Mouse (Mus musculus): ENCODE data around the gene Abcb4.
A peak's percentile ranks its signal among the peaks of the same experiment; 100 is the strongest.
"Not testable (repeated sequence)": the region's sequence is repeated elsewhere in the genome, so short reads cannot be mapped to it uniquely, and the experiment has no call there.

Abcb4 gene

DNA sequence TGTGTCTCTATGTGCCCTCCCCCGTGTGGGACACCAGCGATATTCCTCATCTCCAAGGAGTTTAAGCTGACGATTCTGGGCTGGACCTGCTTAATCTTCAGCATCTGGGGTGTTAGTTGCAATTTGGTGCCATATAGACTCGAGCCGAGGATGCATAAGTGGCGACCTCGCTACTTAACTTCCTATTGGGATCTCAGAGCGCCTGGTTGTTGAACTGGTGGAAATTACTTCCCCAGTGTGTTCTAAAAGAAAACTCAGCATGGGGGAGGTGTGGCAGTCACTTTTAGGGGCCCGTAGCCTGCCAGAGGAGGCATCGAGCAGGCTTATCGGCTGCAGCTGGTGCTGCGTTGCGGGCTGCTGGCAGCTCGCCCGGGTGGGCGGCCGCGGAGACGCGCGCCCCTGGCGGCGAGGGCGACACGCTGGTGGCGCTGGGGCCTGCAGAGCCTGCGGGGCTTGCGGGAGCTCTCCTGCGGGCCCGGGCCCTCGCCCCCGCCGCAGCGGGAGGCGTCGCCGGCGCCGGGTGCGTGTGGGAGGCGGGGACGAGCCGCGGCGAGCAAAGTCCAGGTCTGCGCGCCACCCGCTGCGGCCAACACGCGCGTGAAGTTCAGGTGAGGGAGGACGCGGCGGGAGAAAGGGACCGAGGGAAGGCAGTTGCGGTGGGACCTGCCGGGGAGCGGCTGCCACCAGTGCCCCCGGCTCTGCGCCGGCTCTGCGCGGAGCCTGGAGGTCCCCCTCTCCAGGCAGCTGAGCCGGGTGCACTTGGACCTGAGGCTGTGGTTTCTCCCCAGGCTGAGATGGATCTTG is at the start of gene Abcb4:
Gene Abcb4, plus strand, starts transcription at position 418 of the 804 bp plus-strand sequence.
- DNase-seq (ENCODE audit: low spot score), result peak; percentile 74

DNA sequence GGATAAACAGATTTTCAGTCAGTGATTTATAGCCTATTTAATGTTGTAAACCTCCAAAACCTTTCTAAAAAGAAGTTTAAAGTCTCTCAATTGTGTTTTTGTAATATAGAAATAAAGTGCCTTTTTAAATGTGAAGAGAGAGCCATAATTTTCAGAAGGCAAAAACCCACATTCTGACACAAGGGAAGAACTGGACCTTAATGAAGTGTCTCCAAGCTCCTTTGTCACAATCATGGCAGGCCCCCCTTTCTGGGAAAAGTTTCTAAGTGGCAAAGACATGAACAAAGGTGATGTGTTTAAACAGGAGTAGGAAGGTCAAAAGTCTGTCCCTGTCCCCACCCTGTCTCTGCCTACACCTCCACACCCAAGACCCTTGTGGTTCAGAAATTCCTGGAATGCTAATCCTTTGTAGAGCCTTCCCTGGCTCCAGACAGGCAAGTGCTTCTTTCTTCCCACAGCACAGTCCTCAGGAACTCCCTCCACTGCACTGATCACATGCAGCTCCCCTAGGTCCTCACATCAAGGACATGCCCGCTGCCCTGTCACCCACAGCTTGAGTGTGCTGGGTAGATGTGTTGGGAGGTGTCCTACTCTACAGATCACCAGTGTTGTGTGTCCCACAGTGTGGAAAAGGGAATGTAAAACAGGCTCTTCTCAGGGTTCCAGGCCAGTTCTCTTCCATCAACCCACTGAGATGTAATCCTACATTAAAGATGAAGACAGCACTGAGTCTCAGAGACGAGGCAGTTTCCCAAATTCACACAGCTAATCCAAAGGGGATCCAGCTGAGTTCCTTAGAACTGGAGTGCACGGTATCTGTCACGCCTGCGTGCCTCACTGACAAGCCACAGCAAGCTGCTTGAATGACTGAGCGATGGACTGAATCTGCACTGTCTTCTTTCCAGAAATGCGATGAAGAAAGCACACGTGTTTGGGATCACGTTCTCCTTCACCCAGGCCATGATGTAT is 44.6 kb upstream of the Abcb4 start:
- DNase-seq (ENCODE audit: low spot score), result not testable (repeated sequence)

DNA sequence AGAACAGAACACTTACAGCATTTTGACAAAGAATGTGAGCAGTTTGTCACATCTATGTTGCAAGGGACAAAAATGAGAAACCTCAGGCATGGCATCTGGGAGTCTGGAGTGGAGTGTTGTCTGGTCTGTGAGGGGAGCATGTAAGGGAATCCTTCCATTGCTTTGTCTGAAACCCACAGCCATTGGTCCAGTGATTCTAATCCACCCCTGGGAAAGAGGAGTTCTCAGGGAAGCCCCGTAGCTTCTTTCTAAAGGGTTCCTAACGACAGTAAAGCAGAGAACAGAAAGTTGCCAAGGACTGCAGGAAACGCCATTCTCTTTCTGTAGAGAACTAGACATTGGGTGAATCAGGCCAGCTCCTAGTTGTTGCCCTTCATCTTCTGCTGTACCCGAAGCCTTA is 42.7 kb upstream of the Abcb4 start:
- DNase-seq (ENCODE audit: low spot score), result no peak

DNA sequence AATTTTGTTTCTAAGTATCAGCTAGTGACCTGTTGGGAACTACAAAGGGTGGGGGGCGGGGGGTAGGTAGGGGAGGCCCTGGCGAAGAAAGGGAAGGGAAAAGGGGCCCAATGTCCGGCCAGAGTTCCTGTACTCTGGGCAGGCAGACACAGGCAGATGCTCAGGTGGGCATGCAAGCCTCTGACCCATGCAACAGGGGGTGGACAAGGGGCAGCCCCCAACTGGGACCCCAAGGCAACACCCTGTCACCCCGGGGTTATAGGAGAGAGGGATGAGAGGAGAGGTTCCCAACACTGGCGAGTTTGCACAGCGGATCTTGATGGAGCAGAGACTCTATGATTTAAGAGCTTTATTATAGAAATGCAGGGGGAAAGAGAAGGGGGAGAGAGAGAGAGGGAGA is 36.3 kb upstream of the Abcb4 start:
- DNase-seq (ENCODE audit: low spot score), result no peak

DNA sequence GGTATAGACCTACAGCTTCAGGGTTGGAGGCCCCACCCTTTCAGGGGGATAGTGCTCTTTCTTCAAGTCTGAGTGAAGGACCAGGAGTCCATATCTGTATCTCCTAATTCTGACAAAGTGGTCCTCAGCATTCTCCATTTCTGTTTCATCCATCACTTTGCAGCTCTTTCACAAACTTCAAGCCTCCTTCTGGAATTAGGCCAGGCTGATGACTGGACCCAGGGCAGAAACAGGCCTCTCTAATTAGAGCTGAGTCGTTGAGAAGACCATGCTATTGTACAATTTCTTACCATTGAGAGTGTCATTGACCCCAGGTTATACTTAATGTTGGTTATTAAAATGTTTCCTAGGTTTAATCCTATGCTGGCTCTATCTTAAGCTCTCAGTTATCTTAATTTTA is 31.7 kb upstream of the Abcb4 start:
- peak; percentile 35 for DNase-seq (ENCODE audit: low spot score)

DNA sequence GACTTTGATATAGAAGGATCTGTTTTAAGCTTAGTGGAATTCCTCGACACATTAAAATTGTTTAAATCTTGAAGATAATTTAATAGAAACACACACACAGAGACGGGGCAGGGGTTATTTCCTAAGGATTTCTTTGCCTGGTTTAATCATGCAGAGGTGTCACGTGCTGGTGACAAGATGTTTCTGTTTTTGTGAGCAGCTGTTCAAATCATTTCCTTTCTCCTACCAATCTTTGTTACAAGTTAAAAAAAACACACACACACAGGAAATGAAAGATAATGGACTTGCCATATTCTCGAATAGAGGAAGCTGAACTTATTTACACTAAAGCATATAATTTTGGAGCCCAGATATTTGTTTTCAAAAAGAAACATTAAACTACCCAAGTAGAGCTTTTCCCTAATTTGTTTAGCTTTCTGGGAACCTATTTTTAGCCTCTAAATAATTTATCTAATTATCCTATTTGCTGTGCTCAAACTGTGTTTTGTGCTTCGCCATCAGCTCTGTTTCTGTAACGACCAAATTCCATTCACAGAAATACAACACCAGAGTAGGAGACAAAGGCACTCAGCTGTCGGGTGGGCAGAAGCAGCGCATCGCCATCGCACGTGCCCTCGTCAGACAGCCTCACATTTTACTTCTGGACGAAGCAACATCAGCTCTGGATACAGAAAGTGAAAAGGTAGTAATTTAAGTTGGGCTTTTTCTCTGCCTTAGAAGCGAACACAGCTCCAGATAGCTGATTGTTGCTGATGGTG is 29.8 kb upstream of the Abcb4 start:
- peak; percentile 33 for DNase-seq (ENCODE audit: low spot score)

DNA sequence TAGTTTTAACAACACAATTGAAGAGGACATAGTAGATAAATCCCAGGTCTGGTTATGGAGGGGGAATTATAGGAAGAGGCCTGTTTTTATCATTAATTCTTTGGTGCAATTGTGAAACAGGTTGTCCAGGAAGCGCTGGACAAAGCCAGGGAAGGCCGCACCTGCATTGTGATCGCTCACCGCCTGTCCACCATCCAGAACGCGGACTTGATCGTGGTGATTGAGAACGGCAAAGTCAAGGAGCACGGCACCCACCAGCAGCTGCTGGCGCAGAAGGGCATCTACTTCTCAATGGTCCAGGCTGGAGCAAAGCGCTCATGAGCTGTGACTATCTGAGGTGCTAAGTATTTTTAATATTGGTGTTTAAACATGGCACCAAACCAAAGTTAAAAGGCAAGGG is 27.9 kb upstream of the Abcb4 start:
- not testable (repeated sequence) for DNase-seq (ENCODE audit: low spot score)

DNA sequence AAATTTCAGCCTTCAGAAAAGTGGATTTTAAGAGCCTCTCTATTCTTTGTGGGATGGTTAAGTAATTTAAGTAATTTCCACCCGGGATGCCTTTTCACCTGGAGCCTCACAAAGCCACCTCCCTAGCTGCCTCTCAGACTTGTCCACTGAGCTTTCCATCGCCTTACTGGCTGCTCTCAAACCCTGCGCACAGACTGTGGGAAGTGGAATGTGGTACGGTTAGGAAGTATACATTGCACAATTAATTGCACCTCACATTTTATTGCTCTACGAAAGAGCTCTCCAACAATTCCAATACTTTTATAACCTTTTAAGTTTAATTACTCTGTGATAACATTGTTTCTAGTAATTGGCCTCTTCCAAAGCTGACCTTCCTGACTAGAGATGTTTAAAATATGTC is 27.2 kb upstream of the Abcb4 start:
- DNase-seq (ENCODE audit: low spot score), result no peak

DNA sequence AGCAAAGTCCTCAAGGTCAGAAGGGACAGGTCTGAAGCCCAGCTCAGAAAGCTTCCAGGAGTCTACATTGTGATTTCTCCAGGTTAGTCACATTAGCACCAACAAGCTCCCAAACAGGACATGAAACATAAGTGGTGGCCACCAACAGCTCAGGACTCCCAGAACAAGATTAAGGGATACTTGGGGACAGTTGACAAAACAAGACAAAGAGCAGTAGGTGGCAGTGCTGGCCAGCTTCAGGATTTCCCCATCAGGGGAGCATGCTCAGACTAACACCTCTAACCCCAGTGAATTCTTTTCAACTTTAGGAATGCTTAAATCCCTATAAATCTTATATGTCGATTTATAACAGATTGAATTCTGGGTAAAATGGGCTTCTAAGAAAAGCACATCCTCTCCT is 25.5 kb upstream of the Abcb4 start:
- peak; percentile 59 for DNase-seq (ENCODE audit: low spot score)

DNA sequence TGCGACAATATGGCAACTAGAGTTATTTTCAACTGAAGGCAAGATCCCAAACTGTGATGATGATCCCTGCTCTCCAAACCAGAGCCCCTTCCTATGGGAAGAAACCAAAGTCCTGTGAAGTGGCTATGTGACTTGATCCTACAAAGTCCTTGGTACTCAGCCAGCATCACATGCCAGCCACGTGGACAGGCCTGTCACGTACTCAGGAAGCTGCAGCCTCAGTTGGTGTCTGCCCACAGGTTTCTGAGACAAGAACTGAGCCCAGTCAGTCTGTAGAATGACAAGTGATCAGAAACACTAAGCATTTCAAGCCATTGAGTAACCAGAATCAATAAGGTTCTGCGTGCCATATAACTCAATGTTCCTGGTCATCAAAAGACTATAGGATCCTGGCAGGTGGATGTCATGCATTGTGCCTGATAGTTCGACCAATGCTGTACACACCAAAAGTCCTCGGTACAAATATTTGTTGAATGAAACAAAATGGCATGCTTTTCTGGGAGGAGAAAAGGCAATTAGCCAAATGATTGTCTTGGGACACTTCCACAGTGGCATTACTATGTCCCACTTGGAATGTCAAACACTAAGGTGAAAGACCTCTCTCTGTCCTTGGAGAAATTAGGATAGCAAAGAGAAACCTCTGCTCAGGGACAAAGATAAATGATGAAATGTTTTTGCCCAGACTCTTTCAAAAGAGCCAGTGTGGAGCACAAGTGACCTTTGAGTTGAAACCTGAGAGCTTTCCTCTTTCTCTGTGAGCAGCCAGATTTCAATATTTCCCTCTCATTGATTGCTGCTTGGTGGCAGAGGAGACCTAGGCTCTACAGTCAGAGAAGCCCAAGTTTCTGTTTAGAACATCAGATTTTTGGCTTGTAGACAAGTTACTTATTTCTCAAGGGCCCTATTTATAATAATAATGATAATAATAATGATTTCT is 20.3 kb upstream of the Abcb4 start:
- no peak for DNase-seq (ENCODE audit: low spot score)

DNA sequence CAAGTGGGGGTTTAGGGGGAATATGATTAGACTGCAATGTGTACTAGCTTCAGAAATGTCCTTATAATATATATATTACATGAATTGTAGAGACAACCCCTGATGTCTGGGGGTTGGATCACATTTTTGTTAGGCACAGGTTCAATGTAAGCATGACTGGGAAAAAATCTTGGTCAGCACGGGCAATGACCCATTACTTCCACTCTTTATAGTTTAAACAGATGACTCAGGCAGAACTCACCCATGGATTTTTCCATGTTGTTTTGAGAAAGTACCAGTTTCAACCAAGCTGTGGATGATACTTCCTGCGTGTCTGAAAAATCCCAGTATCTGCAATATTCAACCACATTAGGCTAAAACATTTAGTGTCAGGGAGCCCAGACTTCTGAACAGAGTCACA is 16.4 kb upstream of the Abcb4 start:
- no peak for DNase-seq (ENCODE audit: low spot score)

DNA sequence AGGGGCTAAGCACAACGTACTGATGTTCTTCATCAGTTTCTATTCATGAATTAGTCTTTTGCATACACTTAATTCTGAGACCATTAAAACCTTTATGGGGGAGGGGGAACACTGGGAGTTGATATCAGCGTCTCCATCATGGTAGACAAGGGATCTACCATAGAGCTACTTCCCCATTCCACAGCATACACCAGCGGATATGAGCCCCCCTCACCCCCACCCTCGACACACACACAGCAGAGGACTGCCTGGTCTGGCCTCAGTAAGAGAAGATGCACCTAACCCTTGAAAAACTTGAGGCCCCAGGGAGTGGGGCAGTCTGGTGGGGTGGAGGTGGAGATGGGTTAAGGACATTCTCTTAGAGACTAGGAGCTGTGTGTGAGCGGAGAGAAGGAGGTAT is 15.7 kb upstream of the Abcb4 start:
- DNase-seq (ENCODE audit: low spot score), result no peak

DNA sequence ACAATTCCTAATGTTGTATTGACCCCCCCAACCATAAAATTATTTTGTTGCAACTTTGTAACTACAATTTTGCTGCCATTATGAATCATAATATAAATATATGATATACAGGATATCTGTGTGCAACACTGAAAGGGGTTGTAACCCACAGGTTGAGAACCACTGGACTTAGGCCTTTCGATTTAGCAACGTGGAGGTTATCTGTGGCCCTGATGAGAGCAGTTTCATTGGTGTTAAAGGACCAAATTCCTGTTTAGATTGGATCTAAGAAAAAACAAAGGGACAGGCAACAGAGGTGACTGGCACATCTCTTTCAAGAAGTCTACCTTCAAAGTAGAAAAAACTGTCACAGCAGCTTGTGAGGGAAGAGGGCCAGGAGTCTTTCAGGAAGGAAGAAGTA is 7.7 kb upstream of the Abcb4 start:
- no peak for DNase-seq (ENCODE audit: low spot score)

DNA sequence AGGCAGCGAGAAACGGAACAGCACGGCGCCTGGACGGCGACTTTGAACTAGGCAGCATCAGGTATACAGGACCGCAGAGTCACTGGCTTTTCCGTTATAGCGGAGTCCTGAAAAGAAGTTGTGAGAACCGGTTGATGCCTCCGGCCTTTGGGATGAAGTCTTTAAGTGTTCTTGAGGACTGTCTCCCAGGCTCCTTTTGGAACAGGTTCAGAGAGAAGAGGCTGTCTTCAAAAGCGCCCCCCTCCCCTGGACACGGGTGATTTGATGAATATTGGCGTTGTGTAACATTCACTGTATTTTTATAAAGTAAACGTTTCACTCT is 548 bp downstream of the Abcb4 start:
- no peak for DNase-seq (ENCODE audit: low spot score)

DNA sequence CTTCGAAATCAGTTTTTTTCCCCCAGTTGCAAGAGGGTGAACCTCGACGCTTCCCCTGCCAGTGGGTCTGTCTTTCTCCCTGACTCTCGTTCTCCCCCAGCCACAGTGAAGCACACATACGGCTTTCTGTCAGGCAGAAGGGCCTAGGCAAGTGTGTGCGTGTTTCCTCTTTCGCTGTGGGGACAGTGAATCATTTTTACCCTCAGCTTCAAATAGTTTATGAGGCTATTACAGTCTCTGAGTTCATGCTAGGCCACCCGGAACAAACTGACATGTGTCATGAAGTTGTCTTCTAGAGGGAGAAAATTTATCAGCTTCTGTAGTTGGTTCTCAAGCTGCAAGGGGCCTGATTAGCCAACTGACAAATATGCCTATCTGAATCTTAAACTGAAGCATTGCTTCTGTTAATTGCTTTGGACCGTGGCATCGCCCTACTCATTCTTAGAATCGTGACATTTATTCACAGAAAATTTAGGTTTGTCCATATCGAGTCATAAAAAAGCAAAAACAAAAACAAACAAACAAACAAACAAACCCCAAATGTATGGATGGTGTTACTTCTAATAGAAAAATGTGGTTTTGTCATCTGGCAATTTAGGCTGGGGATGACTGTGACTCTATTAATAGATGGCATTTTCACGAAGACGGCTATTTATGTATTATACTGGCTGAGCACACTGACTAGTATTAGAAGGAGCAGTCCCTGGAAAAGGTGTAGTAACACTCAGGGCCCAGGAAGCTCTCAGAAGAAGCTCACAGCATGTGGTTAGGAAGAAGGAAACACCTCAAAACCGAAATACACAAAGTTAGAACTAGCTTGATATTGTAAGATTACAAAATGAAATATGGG is 1.3 kb downstream of the Abcb4 start:
- DNase-seq (ENCODE audit: low spot score), result no peak

DNA sequence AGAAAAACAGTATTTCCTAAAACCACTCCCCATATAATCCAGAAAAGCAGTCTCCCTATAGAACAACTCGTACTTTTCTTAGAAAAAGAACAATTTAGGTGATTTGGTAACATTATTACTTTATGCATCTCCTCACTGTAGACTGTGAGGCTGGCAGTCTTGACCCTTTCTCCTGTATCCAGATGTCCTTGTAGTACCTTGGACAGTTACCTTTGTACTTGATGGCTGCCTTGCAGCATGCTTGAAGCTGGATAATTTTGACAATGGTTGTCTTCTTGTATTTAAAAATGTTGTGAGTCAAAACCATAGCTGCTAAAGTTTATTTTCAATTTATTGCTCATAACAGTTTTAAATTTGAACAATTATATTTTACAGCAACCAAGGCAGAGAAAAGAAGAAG is 2.7 kb downstream of the Abcb4 start:
- DNase-seq (ENCODE audit: low spot score), result no peak

DNA sequence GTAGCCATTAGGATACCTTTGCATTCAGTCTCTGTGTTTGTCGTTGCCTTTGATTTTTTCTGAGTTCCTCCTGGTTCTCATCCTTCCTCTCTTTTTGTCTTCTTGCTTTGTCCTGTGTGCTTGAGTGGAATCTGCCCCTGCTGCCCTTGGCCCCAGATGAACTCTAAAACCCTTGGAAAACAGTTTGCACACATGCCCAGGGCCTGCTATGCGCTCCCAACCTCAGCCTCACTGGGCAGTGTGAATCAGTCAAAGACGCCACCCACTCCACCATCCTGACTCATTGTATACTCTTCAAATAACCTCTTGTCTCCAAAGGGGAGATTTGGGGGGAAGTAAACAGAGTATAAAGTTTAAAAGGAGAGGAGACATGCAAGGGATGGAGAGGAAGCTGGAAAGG is 4.7 kb downstream of the Abcb4 start:
- DNase-seq (ENCODE audit: low spot score), result no peak

DNA sequence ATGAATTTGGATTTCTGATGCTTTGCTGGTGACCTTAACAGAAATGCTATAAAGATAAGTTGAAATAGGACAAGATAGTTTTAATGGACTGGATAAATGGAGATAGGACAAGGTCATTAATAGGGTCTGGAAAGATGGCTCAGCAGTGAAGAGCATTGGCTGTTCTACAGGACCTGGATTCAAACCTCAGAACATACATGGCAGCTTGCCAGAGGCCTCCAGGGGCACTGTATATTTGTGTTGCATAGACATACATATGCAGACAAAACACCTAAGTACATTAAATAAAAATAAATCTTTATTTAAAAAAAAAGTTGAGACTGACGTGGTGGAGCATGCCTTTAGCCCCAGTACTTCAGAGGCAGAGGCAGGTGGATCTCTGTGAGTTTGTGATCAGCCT is 7.5 kb downstream of the Abcb4 start:
- no peak for DNase-seq (ENCODE audit: low spot score)

DNA sequence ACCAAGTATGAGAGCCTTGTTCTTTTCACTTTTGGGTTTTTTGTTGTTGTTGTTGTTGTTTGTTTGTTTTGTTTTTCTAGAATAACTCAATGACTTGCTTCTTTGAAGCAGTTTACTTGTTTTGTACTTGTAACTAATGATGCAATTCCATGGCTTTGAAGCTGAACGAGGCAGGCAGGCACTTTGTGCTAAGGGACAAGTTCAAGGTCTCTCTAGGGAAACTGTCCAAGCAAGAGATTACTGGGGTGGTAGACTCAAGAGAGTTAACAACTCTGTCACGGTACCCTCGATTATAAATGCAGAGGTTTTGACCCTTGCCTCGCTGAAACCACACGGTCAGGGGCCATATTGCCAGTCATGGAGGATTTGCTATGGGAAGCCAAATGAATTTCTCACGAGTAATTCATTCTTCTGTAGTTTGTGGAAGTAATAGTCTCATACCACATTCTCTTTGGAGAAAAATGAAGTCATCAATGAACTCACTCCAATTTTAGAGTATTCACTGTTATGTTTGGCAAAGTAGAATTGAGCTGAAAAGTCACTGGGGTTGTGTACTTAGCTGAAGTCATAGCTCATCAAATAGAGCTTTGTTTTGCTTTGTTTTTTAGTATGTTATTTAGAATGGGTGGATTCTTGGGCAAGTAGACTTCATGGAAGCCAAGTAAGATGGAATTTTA is 8.8 kb downstream of the Abcb4 start:
- DNase-seq (ENCODE audit: low spot score), result no peak

DNA sequence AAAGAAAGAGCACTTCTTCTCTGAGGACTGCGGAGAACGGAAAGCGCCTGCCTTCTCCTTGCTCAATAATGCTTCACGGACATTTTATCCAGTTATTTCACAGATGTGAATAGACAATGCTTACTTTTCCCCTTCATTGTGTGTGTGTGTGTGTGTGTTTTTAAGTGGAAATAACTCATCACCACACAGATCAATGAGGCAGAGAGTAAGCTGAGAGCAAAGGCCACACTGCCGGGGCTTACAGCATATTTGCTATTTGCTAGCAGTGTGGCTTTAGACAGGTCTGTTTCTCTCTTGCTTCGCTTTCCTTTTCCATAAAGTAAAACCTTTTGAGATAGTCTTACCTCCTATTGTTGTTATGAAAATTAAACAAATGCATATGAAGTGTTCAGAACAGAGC is 11.0 kb downstream of the Abcb4 start:
- DNase-seq (ENCODE audit: low spot score), result no peak

Measured in MN1 (cell line).